Comparison of ENCODE assay signal across 9 mouse cellular contexts in the genomic region with DNA sequence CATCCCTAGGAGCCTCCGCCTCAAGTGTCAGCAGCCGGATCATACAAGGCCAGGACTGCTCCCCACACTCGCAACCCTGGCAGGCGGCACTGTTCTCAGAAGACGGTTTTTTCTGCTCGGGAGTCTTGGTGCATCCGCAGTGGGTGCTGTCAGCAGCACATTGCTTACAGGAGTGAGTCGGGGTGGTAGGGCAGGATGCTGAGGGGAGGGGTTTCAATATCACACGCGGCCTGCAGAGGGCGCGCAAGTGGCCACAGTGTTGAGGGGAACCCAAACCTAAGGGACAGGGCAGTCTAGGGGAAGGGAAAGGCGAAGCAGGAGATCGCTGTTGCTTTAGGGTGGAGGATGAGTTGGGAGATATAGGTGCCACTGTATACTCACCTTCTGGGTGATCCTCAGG. TPM values are rescaled to one million over a fixed set of nuclear protein-coding genes. Genes with fewer than 3 reads are reported as not detected.
DNase-seq lines count a peak whose midpoint lies in the region; ATAC-seq and TF ChIP-seq lines count a peak whose summit lies in the region.
"Had no signal": no experiment of that assay in that cellular context is flagged by ENCODE, and none has a peak within 500 bp of the region (broad histone marks: within the 10 kb centered on the region; RNA-seq: fewer than 3 reads in every experiment).

No protein-coding gene starts in this region.

- H3K4me1 ChIP-seq in kidney, adult 2 months (ENCODE audit: control insufficient read depth, insufficient read depth, low read length) = no peaks in the 10 kb centered on the region
- H3K4me1 ChIP-seq in limb, embryonic 14.5 days (ENCODE audit: control insufficient read depth, insufficient read depth, low read length) = 0 out of 2 replicates have a peak, but pooled peaks cover 4% of the 10 kb centered on the region

- H3K4me3 ChIP-seq in kidney, adult 2 months (ENCODE audit: insufficient read depth, low read depth, low read length) = no peak overlapping the region
- H3K4me3 ChIP-seq in limb, embryonic 14.5 days (replicated peaks; ENCODE audit: low read length) = no peak overlapping the region

- no peaks in the 10 kb centered on the region for H3K9me3 ChIP-seq in limb, embryonic 14.5 days (ENCODE audit: control insufficient read depth, low read length)

- H3K4me2 ChIP-seq in limb, embryonic 14.5 days (replicated peaks; ENCODE audit: low read depth, low read length, severe bottlenecking) = 0 out of 2 replicates have a peak overlapping the region, but pooled peaks have one; percentile 26

- DNase-seq in B cell, adult 2 months = peak; percentile 37 to 44
- peak; percentile 49 for DNase-seq in NIH3T3 (ENCODE audit: low read depth)
- DNase-seq in embryo, embryonic 9.5 days (ENCODE audit: extremely low spot score) = peak; percentile 59
- peak; percentile 32 to 48 for DNase-seq in heart, adult 18-20 months
- no peak for DNase-seq in kidney, adult 2 months
- DNase-seq in limb, embryonic 14.5 days (ENCODE audit: low spot score) = no peak
- DNase-seq in neural tube, embryonic 10.5 days (ENCODE audit: extremely low spot score, low spot score) = peak; percentile 53

- TF ChIP-seq CTCF in kidney, adult 2 months (conservative IDR thresholded peaks at IDR 0.05; ENCODE audit: insufficient read depth, insufficient read length, low read depth, low read length) = peak; percentile 59

- 9% methylated on average over 14 of the region's 14 CpGs for WGBS in kidney, adult 2 months
- WGBS in limb, embryonic 14.5 days = 11% methylated on average over 14 of the region's 14 CpGs

- no peak for ATAC-seq in limb, embryonic 14.5 days (ENCODE audit: low FRiP score, low read depth)
- ATAC-seq in erythroblast, adult 5-6 weeks (replicated peaks; ENCODE audit: low FRiP score, poor library complexity, severe bottlenecking) = no peak

- no peak overlapping the region for H3K9ac ChIP-seq in limb, embryonic 14.5 days (ENCODE audit: low read depth, low read length, severe bottlenecking)

- TF ChIP-seq POLR2A in kidney, adult 2 months (IDR thresholded peaks at IDR 0.05; ENCODE audit: low read depth, low read length) = no peak
- TF ChIP-seq POLR2A in limb, embryonic 14.5 days (IDR thresholded peaks at IDR 0.05; ENCODE audit: borderline replicate concordance, extremely low read depth, insufficient read depth, insufficient read length) = no peak

- no peaks in the 10 kb centered on the region; the same call in 1 of the 2 replicates for H3K27me3 ChIP-seq in kidney, adult 2 months (replicated peaks; ENCODE audit: control insufficient read depth, insufficient read depth, low read length)
- H3K27me3 ChIP-seq in limb, embryonic 14.5 days (ENCODE audit: control insufficient read depth, insufficient read depth, low read length) = no peaks in the 10 kb centered on the region

- H3K27ac ChIP-seq in kidney, adult 2 months (ENCODE audit: insufficient read depth, low read depth, low read length) = no peak overlapping the region
- no peak overlapping the region for H3K27ac ChIP-seq in limb, embryonic 14.5 days (replicated peaks; ENCODE audit: low read depth, low read length)

- H3K36me3 ChIP-seq in kidney, adult 2 months (ENCODE audit: control insufficient read depth, insufficient read depth, low read length) = no peaks in the 10 kb centered on the region
- H3K36me3 ChIP-seq in limb, embryonic 14.5 days (ENCODE audit: control insufficient read depth, insufficient read depth, low read length) = no peaks in the 10 kb centered on the region

RNA-seq across cellular contexts. Expression of gene Klk4, which starts 2.6 kb away (rescaled TPM):
- total RNA-seq in heart, adult 18-20 months (2021) = not detected
- not detected in 2 replicates for polyA plus RNA-seq in kidney, adult 2 months (2012; rRNA removed)
- 0.09 and 0.12 TPM in 2 replicates for polyA plus RNA-seq in limb, embryonic 14.5 days (2012; rRNA removed)
- not detected in 2 replicates for polyA plus RNA-seq in limb, embryonic 14.5 days (2014; fragmentation: Nextera tagmentation; extraction: Ambion mirVana)
- total RNA-seq in erythroblast, adult 5-6 weeks (2015; ENCODE audit: low replicate concordance) = not detected in 2 replicates
- not detected in 2 replicates for total RNA-seq in erythroblast, adult 5-6 weeks (2017; ENCODE audit: low replicate concordance)
- polyA plus RNA-seq: frontal cortex, adult 2 months had no signal

RNA-seq across cellular contexts. Expression of gene Klk5, which starts 41.8 kb away (rescaled TPM):
- total RNA-seq in heart, adult 18-20 months (2021) = not detected
- polyA plus RNA-seq in kidney, adult 2 months (2012; rRNA removed) = not detected in 2 replicates
- 0.40 and 0.55 TPM in 2 replicates for polyA plus RNA-seq in limb, embryonic 14.5 days (2012; rRNA removed)
- 0.80 and 2.7 TPM in 2 replicates for polyA plus RNA-seq in limb, embryonic 14.5 days (2014; fragmentation: Nextera tagmentation; extraction: Ambion mirVana)
- total RNA-seq in erythroblast, adult 5-6 weeks (2015; ENCODE audit: low replicate concordance) = not detected in 2 replicates
- total RNA-seq in erythroblast, adult 5-6 weeks (2017; ENCODE audit: low replicate concordance) = not detected in 2 replicates
- polyA plus RNA-seq: frontal cortex, adult 2 months had no signal

RNA-seq across cellular contexts. Expression of gene Klk15, which starts 50.0 kb away (rescaled TPM):
- total RNA-seq in heart, adult 18-20 months (2021) = not detected
- polyA plus RNA-seq in kidney, adult 2 months (2012; rRNA removed) = 0.09 and 0.19 TPM in 2 replicates
- polyA plus RNA-seq in limb, embryonic 14.5 days (2012; rRNA removed) = not detected in 2 replicates
- not detected in 2 replicates for polyA plus RNA-seq in limb, embryonic 14.5 days (2014; fragmentation: Nextera tagmentation; extraction: Ambion mirVana)
- not detected in 2 replicates for total RNA-seq in erythroblast, adult 5-6 weeks (2015; ENCODE audit: low replicate concordance)
- not detected in 2 replicates for total RNA-seq in erythroblast, adult 5-6 weeks (2017; ENCODE audit: low replicate concordance)
- polyA plus RNA-seq: frontal cortex, adult 2 months had no signal

RNA-seq across cellular contexts. Expression of gene Klk6, which starts 59.2 kb away (rescaled TPM):
- not detected for total RNA-seq in heart, adult 18-20 months (2021)
- polyA plus RNA-seq in kidney, adult 2 months (2012; rRNA removed) = not detected in 2 replicates
- 0.08 TPM in 1 of 2 replicates, not detected in the other for polyA plus RNA-seq in limb, embryonic 14.5 days (2012; rRNA removed)
- polyA plus RNA-seq in limb, embryonic 14.5 days (2014; fragmentation: Nextera tagmentation; extraction: Ambion mirVana) = not detected in 2 replicates
- not detected in 2 replicates for total RNA-seq in erythroblast, adult 5-6 weeks (2015; ENCODE audit: low replicate concordance)
- not detected in 2 replicates for total RNA-seq in erythroblast, adult 5-6 weeks (2017; ENCODE audit: low replicate concordance)

Comparison
In these comparisons a context has a peak if more than half of its experiments do, and no peak if none do; other contexts are left out.
1. DNase-seq: peak in B cell, adult 2 months (2 of 2), NIH3T3 (single experiment), embryo, embryonic 9.5 days (single experiment), heart, adult 18-20 months (2 of 2) and neural tube, embryonic 10.5 days (single experiment); none in kidney, adult 2 months (single experiment) and limb, embryonic 14.5 days (single experiment).